Mouse (Mus musculus): ENCODE results near the gene Secisbp2. TPM values are rescaled to one million over a fixed set of nuclear protein-coding genes. Genes with fewer than 3 reads are reported as not detected.

The Secisbp2 gene
- polyA plus RNA-seq (2016; fragmentation: Nextera tagmentation; extraction: Ambion mirVana) = 25.2 and 25.9 TPM in 2 replicates

DNA sequence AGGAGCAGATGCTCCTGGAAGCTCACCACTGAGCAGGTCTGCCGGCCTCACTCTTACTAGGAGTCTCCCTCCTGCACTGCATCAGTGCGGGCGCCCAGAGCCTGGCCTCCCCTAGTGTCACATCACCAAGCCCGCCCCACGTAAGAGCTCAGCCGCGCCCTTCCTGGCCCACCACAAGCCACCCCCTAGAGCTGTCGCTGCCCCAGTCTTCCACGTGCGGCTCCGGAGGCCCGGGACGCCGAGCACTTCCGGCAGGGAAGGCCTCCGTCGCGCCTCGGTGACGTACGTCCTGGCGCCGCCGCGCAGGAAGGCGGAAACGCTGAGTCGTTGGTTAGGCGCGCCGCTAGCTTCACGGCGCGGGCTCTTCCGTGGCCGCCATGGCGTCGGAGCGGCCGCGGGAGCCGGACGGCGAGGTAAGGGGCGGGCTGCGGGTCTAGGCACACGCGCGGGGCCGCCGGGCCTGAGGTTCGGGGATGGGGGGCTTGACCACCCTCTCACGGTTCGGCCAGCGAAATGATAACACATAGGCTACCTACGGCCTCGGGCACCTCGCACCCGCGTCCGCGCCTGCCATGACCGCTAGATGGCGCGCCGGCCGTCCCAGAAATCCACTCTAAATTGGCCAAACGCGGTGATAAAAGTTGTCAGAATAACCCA lies at the start of gene Secisbp2:
TSS of gene Secisbp2 (plus strand) at position 290 of the 657 bp plus-strand sequence.
- Histone ChIP-seq H3K27me3 (replicated peaks; ENCODE audit: low read depth, poor library complexity, severe bottlenecking) (no peaks in the 10 kb centered on the region), H3K4me1 (peaks cover 44% of the 10 kb centered on the region)

GRCm38 (mm10) chr13:51602764-51603163 lies 48.7 kb upstream of the Secisbp2 start:
- Histone ChIP-seq H3K27me3 (replicated peaks; ENCODE audit: low read depth, poor library complexity, severe bottlenecking) (no peaks in the 10 kb centered on the region), H3K9me3 (no peaks in the 10 kb centered on the region), H3K4me3 (no peak overlapping the region), H3K36me3 (replicated peaks) (no peaks in the 10 kb centered on the region), H3K27ac (replicated peaks) (no peak overlapping the region), H3K4me1 (peaks cover 14% of the 10 kb centered on the region)
- 82% methylated on average over 8 of the region's 8 CpGs for WGBS
- no peak for DNase-seq (ENCODE audit: low spot score)

More for the DNA sequence above, at the start of gene Secisbp2:
- DNase-seq (ENCODE audit: low spot score) = peak; percentile 92
- Histone ChIP-seq H3K27ac (replicated peaks) (peak within 1 kb of the TSS; percentile 93), H3K4me3 (peak within 1 kb of the TSS; percentile 81), H3K36me3 (replicated peaks) (peaks cover 61% of the 10 kb centered on the region), H3K9me3 (no peaks in the 10 kb centered on the region)
- WGBS = under 1% methylated on average over 69 of the region's 69 CpGs

DNA sequence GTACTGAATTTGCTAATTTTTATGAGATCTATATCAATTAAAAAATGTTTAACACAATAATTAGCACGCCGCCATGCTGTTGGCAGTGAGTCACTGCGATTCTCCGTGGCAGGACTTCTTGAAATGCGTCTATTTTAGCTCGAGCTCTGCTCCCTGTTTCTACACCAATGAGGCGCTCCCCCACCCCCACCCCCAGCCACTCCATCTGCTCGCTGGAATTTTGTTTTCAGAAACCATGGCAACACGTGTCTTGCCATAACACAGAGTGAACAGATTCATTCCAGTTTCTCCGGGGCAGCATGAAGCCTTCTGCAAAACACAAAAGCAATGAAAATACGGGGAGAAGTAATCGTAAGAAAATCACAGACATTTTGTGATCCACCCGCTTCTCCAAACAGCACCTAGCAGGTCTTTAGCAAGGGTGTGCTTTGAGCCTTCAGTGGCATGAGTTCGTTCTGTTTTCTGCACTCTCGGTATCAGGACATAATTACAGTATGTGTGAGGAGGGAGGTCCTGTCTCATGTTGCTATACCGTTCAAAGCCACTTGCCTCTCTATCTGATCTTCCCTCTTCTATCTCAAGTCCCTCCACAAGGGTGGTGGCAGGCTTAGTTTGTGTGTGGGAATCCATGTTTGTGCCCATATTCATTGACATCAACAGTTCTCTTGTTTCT lies 48.1 kb upstream of the Secisbp2 start:
- peak; percentile 83 for DNase-seq (ENCODE audit: low spot score)
- H3K27me3 ChIP-seq (replicated peaks; ENCODE audit: low read depth, poor library complexity, severe bottlenecking) = no peaks in the 10 kb centered on the region
- H3K27ac ChIP-seq (replicated peaks) = peak overlapping the region; percentile 65
- peaks cover 14% of the 10 kb centered on the region for H3K4me1 ChIP-seq
- no peaks in the 10 kb centered on the region for H3K36me3 ChIP-seq (replicated peaks)
- H3K9me3 ChIP-seq = no peaks in the 10 kb centered on the region
- WGBS = 42% methylated on average over 16 of the region's 16 CpGs
- H3K4me3 ChIP-seq = peak overlapping the region; percentile 38; the same call in 1 of the 2 replicates

DNA sequence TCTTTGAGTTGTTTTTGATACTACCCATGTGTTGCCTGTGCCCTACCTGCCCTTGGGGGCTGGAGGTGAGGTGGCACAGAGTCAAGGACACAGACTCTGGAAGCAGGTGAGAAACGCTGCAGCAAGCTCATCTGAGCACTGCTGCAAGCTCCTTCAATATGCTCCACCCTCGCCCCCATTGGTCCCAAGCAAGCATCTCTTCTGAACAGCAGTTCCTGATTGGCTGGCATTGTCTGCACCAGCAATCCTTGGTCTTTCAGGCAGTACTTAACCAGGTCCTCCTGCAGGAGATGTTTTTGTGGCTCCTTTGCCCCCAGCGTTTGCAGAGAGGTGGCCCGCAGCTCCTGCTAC lies 47.6 kb upstream of the Secisbp2 start:
- WGBS = 43% methylated on average over 4 of the region's 4 CpGs
- Histone ChIP-seq H3K4me3 (peak overlapping the region; percentile 38; the same call in 1 of the 2 replicates), H3K4me1 (peaks cover 14% of the 10 kb centered on the region), H3K9me3 (no peaks in the 10 kb centered on the region), H3K27ac (replicated peaks) (peak overlapping the region; percentile 65), H3K36me3 (replicated peaks) (no peaks in the 10 kb centered on the region), H3K27me3 (replicated peaks; ENCODE audit: low read depth, poor library complexity, severe bottlenecking) (no peaks in the 10 kb centered on the region)
- peak; percentile 29 for DNase-seq (ENCODE audit: low spot score)

DNA sequence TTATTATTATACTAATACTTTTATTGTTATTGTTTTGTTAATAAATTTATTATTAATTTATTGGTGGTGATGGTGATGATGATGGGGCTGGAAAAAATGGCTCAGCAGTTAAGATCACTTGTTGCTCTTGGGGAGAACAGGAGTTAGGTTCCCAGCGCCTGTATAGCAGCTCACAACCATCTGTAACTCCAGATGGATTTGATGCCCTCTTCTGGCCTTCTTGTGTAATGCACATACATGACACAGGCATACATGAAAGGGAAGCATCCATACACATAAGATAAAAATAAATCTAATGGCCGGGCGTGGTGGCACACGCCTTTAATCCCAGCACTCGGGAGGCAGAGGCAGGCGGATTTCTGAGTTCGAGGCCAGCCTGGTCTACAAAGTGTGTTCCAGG lies 42.3 kb upstream of the Secisbp2 start:
- Histone ChIP-seq H3K27ac (replicated peaks) (no peak overlapping the region), H3K36me3 (replicated peaks) (no peaks in the 10 kb centered on the region), H3K27me3 (replicated peaks; ENCODE audit: low read depth, poor library complexity, severe bottlenecking) (no peaks in the 10 kb centered on the region), H3K4me1 (peaks cover 11% of the 10 kb centered on the region), H3K9me3 (no peaks in the 10 kb centered on the region), H3K4me3 (no peak overlapping the region)
- DNase-seq (ENCODE audit: low spot score) = no peak
- WGBS = 93% methylated on average over 7 of the region's 7 CpGs

- H3K36me3 ChIP-seq (replicated peaks) = no peaks in the 10 kb centered on the region
- H3K4me3 ChIP-seq = peak overlapping the region; percentile 21; the same call in 1 of the 2 replicates
- 31% methylated on average over 9 of the region's 9 CpGs for WGBS
- DNase-seq (ENCODE audit: low spot score) = peak; percentile 20
- no peaks in the 10 kb centered on the region for H3K9me3 ChIP-seq
- no peaks in the 10 kb centered on the region for H3K27me3 ChIP-seq (replicated peaks; ENCODE audit: low read depth, poor library complexity, severe bottlenecking)
- H3K27ac ChIP-seq (replicated peaks) = peak overlapping the region; percentile 59; the same call in 1 of the 2 replicates
- H3K4me1 ChIP-seq = peaks cover 17% of the 10 kb centered on the region
Measured at GRCm38 (mm10) chr13:51611060-51611459, 40.4 kb upstream of the Secisbp2 start.

DNA sequence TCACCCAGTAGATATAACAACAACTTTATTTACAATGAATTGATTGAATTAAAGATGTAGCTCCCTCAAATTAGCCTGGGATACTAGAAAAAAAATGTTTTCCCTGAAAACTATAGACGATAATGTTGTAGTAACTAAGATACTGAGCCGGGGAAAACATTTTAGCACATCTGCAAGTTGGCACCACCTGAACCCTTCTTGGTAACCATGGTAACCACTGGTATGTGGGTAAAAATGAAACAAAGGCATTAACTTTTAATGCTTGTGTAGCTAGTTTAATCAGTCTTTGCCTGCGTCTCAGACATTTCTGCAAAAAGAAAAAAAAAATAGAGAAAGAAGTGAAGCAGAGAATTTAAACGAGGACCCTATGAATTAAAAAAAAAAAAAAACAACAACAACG lies 40.0 kb upstream of the Secisbp2 start:
- Histone ChIP-seq H3K36me3 (replicated peaks) (no peaks in the 10 kb centered on the region), H3K9me3 (no peaks in the 10 kb centered on the region), H3K27ac (replicated peaks) (no peak overlapping the region; the same call in 1 of the 2 replicates), H3K27me3 (replicated peaks; ENCODE audit: low read depth, poor library complexity, severe bottlenecking) (no peaks in the 10 kb centered on the region), H3K4me3 (no peak overlapping the region), H3K4me1 (peaks cover 21% of the 10 kb centered on the region)
- 67% methylated on average over 5 of the region's 5 CpGs for WGBS
- DNase-seq (ENCODE audit: low spot score) = no peak

GRCm38 (mm10) chr13:51615815-51616214 lies 35.7 kb upstream of the Secisbp2 start:
- H3K36me3 ChIP-seq (replicated peaks) = no peaks in the 10 kb centered on the region
- H3K27ac ChIP-seq (replicated peaks) = no peak overlapping the region
- 58% methylated on average over 10 of the region's 10 CpGs for WGBS

DNA sequence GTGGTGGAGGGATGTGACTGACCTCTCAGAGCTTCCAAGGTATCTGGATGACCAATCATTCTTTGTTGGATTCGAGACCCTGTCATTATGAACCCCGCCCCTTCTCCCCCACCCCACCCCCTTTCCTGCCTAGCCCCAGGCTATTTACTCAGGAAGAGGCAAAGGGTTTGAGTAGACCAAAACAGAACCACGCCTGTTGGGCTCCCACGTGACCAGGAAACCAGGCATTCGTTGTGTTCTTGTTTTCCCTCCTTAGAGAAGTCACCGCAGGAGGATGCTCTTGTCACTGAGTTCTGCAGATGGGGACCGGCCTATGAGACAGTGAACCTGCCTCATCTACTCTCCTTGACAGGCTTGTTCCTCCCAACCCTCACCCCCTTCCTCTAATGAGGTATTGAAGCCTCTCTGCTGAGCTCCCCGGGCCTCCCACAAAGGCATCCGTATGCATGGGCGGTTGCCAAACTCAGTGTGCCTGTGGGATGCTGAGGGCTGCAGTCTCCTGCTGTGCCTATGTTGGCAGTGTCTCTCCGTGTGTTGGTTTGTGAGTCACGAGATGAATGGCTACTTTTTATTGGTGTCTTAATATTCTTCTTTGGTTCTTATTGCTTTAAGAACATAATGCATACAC lies 35.0 kb upstream of the Secisbp2 start:
- H3K27me3 ChIP-seq (replicated peaks; ENCODE audit: low read depth, poor library complexity, severe bottlenecking) = no peaks in the 10 kb centered on the region

More at GRCm38 (mm10) chr13:51615815-51616214, 35.7 kb upstream of the Secisbp2 start:
- Histone ChIP-seq H3K9me3 (no peaks in the 10 kb centered on the region), H3K27me3 (replicated peaks; ENCODE audit: low read depth, poor library complexity, severe bottlenecking) (no peaks in the 10 kb centered on the region), H3K4me1 (peaks cover 33% of the 10 kb centered on the region), H3K4me3 (no peak overlapping the region)
- DNase-seq (ENCODE audit: low spot score) = no peak

GRCm38 (mm10) chr13:51617306-51617705 lies 34.2 kb upstream of the Secisbp2 start:
- Histone ChIP-seq H3K9me3 (no peaks in the 10 kb centered on the region), H3K27me3 (replicated peaks; ENCODE audit: low read depth, poor library complexity, severe bottlenecking) (no peaks in the 10 kb centered on the region), H3K36me3 (replicated peaks) (no peaks in the 10 kb centered on the region), H3K27ac (replicated peaks) (no peak overlapping the region), H3K4me1 (peaks cover 25% of the 10 kb centered on the region), H3K4me3 (no peak overlapping the region)
- 50% methylated on average over 1 of the region's 1 CpGs for WGBS
- DNase-seq (ENCODE audit: low spot score) = no peak

More for the DNA sequence above, 35.0 kb upstream of the Secisbp2 start:
- H3K36me3 ChIP-seq (replicated peaks) = no peaks in the 10 kb centered on the region
- H3K4me1 ChIP-seq = peaks cover 26% of the 10 kb centered on the region
- no peak overlapping the region for H3K27ac ChIP-seq (replicated peaks)
- H3K4me3 ChIP-seq = no peak overlapping the region
- DNase-seq (ENCODE audit: low spot score) = peak; percentile 21
- no peaks in the 10 kb centered on the region for H3K9me3 ChIP-seq
- WGBS = 9% methylated on average over 12 of the region's 12 CpGs

- H3K27me3 ChIP-seq (replicated peaks; ENCODE audit: low read depth, poor library complexity, severe bottlenecking) = no peaks in the 10 kb centered on the region
- H3K27ac ChIP-seq (replicated peaks) = no peak overlapping the region
- H3K4me3 ChIP-seq = no peak overlapping the region
- H3K9me3 ChIP-seq = no peaks in the 10 kb centered on the region
- DNase-seq (ENCODE audit: low spot score) = peak; percentile 78
- no peaks in the 10 kb centered on the region for H3K36me3 ChIP-seq (replicated peaks)
- WGBS = 18% methylated on average over 6 of the region's 6 CpGs
- H3K4me1 ChIP-seq = peaks cover 25% of the 10 kb centered on the region
Measured at GRCm38 (mm10) chr13:51617861-51618260, 33.6 kb upstream of the Secisbp2 start.

DNA sequence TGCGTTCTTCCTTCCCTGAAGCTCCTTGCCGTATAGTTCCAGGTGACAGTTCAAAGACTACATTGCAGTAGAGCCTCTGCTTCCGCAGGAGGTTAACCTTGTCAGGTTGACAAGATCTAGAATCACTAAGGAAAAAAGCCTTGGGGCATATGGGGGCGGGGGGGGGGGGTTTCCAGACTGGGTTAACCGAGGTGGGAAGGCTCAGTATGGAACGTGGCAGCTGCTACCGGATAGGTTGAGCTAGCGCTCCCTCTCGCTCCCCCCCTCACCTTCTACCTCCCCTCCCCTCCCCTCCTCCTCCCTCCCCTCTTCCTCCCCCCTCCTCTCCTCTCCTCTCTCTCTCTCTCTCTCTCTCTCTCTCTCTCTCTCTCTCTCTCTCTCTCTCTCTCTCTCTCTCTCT lies 32.9 kb upstream of the Secisbp2 start:
- DNase-seq (ENCODE audit: low spot score) = no peak
- Histone ChIP-seq H3K27ac (replicated peaks) (no peak overlapping the region), H3K27me3 (replicated peaks; ENCODE audit: low read depth, poor library complexity, severe bottlenecking) (no peaks in the 10 kb centered on the region), H3K9me3 (no peaks in the 10 kb centered on the region), H3K4me3 (no peak overlapping the region; the same call in 1 of the 2 replicates), H3K4me1 (peaks cover 25% of the 10 kb centered on the region), H3K36me3 (replicated peaks) (no peaks in the 10 kb centered on the region)
- WGBS = 26% methylated on average over 9 of the region's 9 CpGs
